Mouse (Mus musculus) thymus, postnatal 14 days (tissue): ENCODE measurements around the gene Wdr54.

Experiments used
- DNase-seq: peaks from one replicate; pipeline ENCODE4 v3.0.0; 2021

The Wdr54 gene

GRCm38 (mm10) chr6:83159456-83159855 lies 3.3 kb upstream of the Wdr54 start:
- peak; percentile 65 for DNase-seq

- DNase-seq: no peak
Observed at GRCm38 (mm10) chr6:83155552-83156238, 502 bp downstream of the Wdr54 start.

- DNase-seq: no peak
Observed at GRCm38 (mm10) chr6:83153485-83153884, 2.7 kb downstream of the Wdr54 start.

GRCm38 (mm10) chr6:83153038-83153437 lies 3.2 kb downstream of the Wdr54 start:
- DNase-seq: no peak

GRCm38 (mm10) chr6:83151721-83152120 lies 4.5 kb downstream of the Wdr54 start:
- DNase-seq: no peak

GRCm38 (mm10) chr6:83147280-83147679 lies 8.9 kb downstream of the Wdr54 start:
- no peak for DNase-seq

GRCm38 (mm10) chr6:83145805-83146204 lies 10.4 kb downstream of the Wdr54 start:
- no peak for DNase-seq

- no peak for DNase-seq
Observed at GRCm38 (mm10) chr6:83145209-83145608, 11.0 kb downstream of the Wdr54 start.

GRCm38 (mm10) chr6:83142886-83143285 lies 13.3 kb downstream of the Wdr54 start:
- no peak for DNase-seq

- peak; percentile 40 for DNase-seq
Observed at GRCm38 (mm10) chr6:83142211-83142731, 13.9 kb downstream of the Wdr54 start.

GRCm38 (mm10) chr6:83141636-83142035 lies 14.6 kb downstream of the Wdr54 start:
- no peak for DNase-seq

- DNase-seq: no peak
Observed at GRCm38 (mm10) chr6:83140044-83140443, 16.2 kb downstream of the Wdr54 start.

GRCm38 (mm10) chr6:83138056-83138455 lies 18.1 kb downstream of the Wdr54 start:
- DNase-seq: peak; percentile 53

GRCm38 (mm10) chr6:83137576-83137950 lies 18.6 kb downstream of the Wdr54 start:
- peak; percentile 45 for DNase-seq

- peak; percentile 85 for DNase-seq
Observed at GRCm38 (mm10) chr6:83136881-83137575, 19.2 kb downstream of the Wdr54 start.

- DNase-seq: no peak
Observed at GRCm38 (mm10) chr6:83136291-83136880, 19.8 kb downstream of the Wdr54 start.

GRCm38 (mm10) chr6:83135571-83136161 lies 20.5 kb downstream of the Wdr54 start:
- DNase-seq: peak; percentile 23

- DNase-seq: no peak
Observed at GRCm38 (mm10) chr6:83134951-83135513, 21.2 kb downstream of the Wdr54 start, which contains the start of gene Rtkn. Gene Rtkn (plus strand): TSS chr6:83135463.

GRCm38 (mm10) chr6:83134226-83134625 lies 22.0 kb downstream of the Wdr54 start:
- no peak for DNase-seq

- no peak for DNase-seq
Observed at GRCm38 (mm10) chr6:83132176-83132919, 23.8 kb downstream of the Wdr54 start.

- no peak for DNase-seq
Observed at GRCm38 (mm10) chr6:83131469-83132034, 24.6 kb downstream of the Wdr54 start.

GRCm38 (mm10) chr6:83127419-83127818 lies 28.8 kb downstream of the Wdr54 start:
- no peak for DNase-seq
